ENCODE assay signal across 15 mouse cellular contexts in the genomic region with DNA sequence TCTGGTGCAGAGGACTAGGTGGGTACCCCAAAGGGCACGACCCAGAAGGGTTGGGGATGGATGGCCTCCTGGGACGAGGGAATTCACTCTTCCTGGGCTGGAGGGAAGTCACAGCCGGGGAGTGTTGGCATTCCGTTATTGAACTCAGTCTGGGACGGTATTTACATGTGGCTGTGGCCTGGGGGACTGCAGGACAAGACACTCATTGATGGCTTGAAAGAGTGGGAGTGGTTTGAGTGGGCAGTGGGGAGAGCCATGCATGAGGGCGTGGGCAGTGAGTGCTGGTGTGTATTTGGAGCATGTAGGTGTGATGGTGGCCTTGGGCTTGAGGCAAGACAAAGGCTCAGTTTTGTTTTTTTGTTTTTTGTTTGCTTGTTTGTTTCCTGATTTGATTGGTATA. TPM values are rescaled to one million over a fixed set of nuclear protein-coding genes. Genes with fewer than 3 reads are reported as not detected.
DNase-seq lines count a peak whose midpoint lies in the region; ATAC-seq lines count a peak whose summit lies in the region.
"Had no signal": no experiment of that assay in that cellular context is flagged by ENCODE, and none has a peak within 500 bp of the region (broad histone marks: within the 10 kb centered on the region; RNA-seq: fewer than 3 reads in every experiment).

No protein-coding gene starts in this region.

- no peak overlapping the region for H3K4me3 ChIP-seq in heart, embryonic 13.5 days
- H3K4me3 ChIP-seq in limb, embryonic 12.5 days (replicated peaks), result no peak overlapping the region
- H3K4me3 ChIP-seq in limb, embryonic 10.5 days, result no peak overlapping the region
- H3K4me3 ChIP-seq in hindbrain, embryonic 15.5 days, result peak overlapping the region; percentile 2; the same call in 1 of the 2 replicates
- 0 out of 2 replicates have a peak overlapping the region, but pooled peaks have one; percentile 6 for H3K4me3 ChIP-seq in neural tube, embryonic 15.5 days (replicated peaks)
- H3K4me3 ChIP-seq: heart, embryonic 10.5 days had no signal

- intact Hi-C loops in heart, postnatal 25 days (cut with DNase I), result no loop called here

- no peaks in the 10 kb centered on the region for H3K27me3 ChIP-seq in heart, embryonic 13.5 days (replicated peaks)
- no peaks in the 10 kb centered on the region for H3K27me3 ChIP-seq in limb, embryonic 12.5 days
- H3K27me3 ChIP-seq in limb, embryonic 10.5 days (ENCODE audit: low read depth, poor library complexity, severe bottlenecking), result no peaks in the 10 kb centered on the region
- H3K27me3 ChIP-seq in hindbrain, embryonic 15.5 days, result no peaks in the 10 kb centered on the region
- H3K27me3 ChIP-seq in neural tube, embryonic 15.5 days (replicated peaks), result no peaks in the 10 kb centered on the region

- H3K36me3 ChIP-seq in heart, embryonic 13.5 days, result peaks cover 54% of the 10 kb centered on the region
- peaks cover 70% of the 10 kb centered on the region for H3K36me3 ChIP-seq in limb, embryonic 12.5 days
- peaks cover 69% of the 10 kb centered on the region for H3K36me3 ChIP-seq in limb, embryonic 10.5 days
- H3K36me3 ChIP-seq in hindbrain, embryonic 15.5 days, result peaks cover 36% of the 10 kb centered on the region
- H3K36me3 ChIP-seq in neural tube, embryonic 15.5 days, result peaks cover 58% of the 10 kb centered on the region

- no peak for DNase-seq in heart, postnatal 25 days (ENCODE audit: low spot score)
- DNase-seq in limb, embryonic 10.5 days (ENCODE audit: low spot score), result no peak
- no peak for DNase-seq in T-cell, adult 2 months (ENCODE audit: low spot score)
- DNase-seq: adrenal gland, postnatal 10 days; embryo, embryonic 11 days; kidney, postnatal 4 days; lung, adult 18-20 months; spleen, adult 18-20 months; thymus, adult 18-20 months had no signal

- peak overlapping the region; percentile 48; the same call in 1 of the 2 replicates for H3K27ac ChIP-seq in heart, embryonic 13.5 days (replicated peaks)
- H3K27ac ChIP-seq in limb, embryonic 12.5 days, result 0 out of 2 replicates have a peak overlapping the region, but pooled peaks have one; percentile 2
- H3K27ac ChIP-seq in limb, embryonic 10.5 days, result no peak overlapping the region
- H3K27ac ChIP-seq in hindbrain, embryonic 15.5 days (replicated peaks), result peak overlapping the region; percentile 69
- H3K27ac ChIP-seq in neural tube, embryonic 15.5 days (replicated peaks), result peak overlapping the region; percentile 71

- peak overlapping the region; percentile 52 for H3K9ac ChIP-seq in heart, embryonic 13.5 days
- H3K9ac ChIP-seq in limb, embryonic 12.5 days (replicated peaks), result no peak overlapping the region
- H3K9ac ChIP-seq in hindbrain, embryonic 15.5 days, result no peak overlapping the region
- H3K9ac ChIP-seq in neural tube, embryonic 15.5 days (replicated peaks), result 0 out of 2 replicates have a peak overlapping the region, but pooled peaks have one; percentile 10

- no peak for ATAC-seq in heart, embryonic 13.5 days (ENCODE audit: extremely low read depth, insufficient number of reproducible peaks, low FRiP score, low TSS enrichment)
- ATAC-seq in limb, embryonic 12.5 days (ENCODE audit: insufficient number of reproducible peaks, insufficient read depth, low FRiP score, low TSS enrichment, low read depth), result no peak
- peak; percentile 45; the same call in 1 of the 2 replicates for ATAC-seq in hindbrain, embryonic 15.5 days (ENCODE audit: low FRiP score, low read depth)
- peak; percentile 68 for ATAC-seq in neural tube, embryonic 15.5 days (ENCODE audit: low FRiP score)
- ATAC-seq: CD4-positive, CD25-positive, alpha-beta regulatory T cell, adult 4 months had no signal

- 69% methylated on average over 6 of the region's 6 CpGs for WGBS in heart, embryonic 13.5 days
- whole genome bisulfite sequencing in limb, embryonic 12.5 days, result 84% methylated on average over 6 of the region's 6 CpGs
- WGBS in limb, embryonic 10.5 days, result 71% methylated on average over 6 of the region's 6 CpGs
- 69% methylated on average over 6 of the region's 6 CpGs for WGBS in hindbrain, embryonic 15.5 days
- WGBS in neural tube, embryonic 15.5 days, result 74% methylated on average over 6 of the region's 6 CpGs

- no peaks in the 10 kb centered on the region for H3K9me3 ChIP-seq in heart, embryonic 13.5 days
- no peaks in the 10 kb centered on the region for H3K9me3 ChIP-seq in limb, embryonic 12.5 days
- H3K9me3 ChIP-seq in limb, embryonic 10.5 days (replicated peaks), result no peaks in the 10 kb centered on the region
- no peaks in the 10 kb centered on the region for H3K9me3 ChIP-seq in hindbrain, embryonic 15.5 days
- H3K9me3 ChIP-seq in neural tube, embryonic 15.5 days (replicated peaks), result no peaks in the 10 kb centered on the region
- H3K9me3 ChIP-seq: heart, embryonic 10.5 days had no signal

- H3K4me2 ChIP-seq in heart, embryonic 13.5 days, result peak overlapping the region; percentile 13; the same call in 1 of the 2 replicates
- no peak overlapping the region for H3K4me2 ChIP-seq in limb, embryonic 12.5 days
- H3K4me2 ChIP-seq in hindbrain, embryonic 15.5 days, result peak overlapping the region; percentile 20; the same call in 1 of the 2 replicates
- H3K4me2 ChIP-seq in neural tube, embryonic 15.5 days, result peak overlapping the region; percentile 28

- peaks cover 23% of the 10 kb centered on the region for H3K4me1 ChIP-seq in heart, embryonic 13.5 days
- no peaks in the 10 kb centered on the region for H3K4me1 ChIP-seq in limb, embryonic 12.5 days (replicated peaks)
- H3K4me1 ChIP-seq in limb, embryonic 10.5 days, result no peaks in the 10 kb centered on the region
- no peaks in the 10 kb centered on the region for H3K4me1 ChIP-seq in hindbrain, embryonic 15.5 days (replicated peaks)
- 0 out of 2 replicates have a peak, but pooled peaks cover 3% of the 10 kb centered on the region for H3K4me1 ChIP-seq in neural tube, embryonic 15.5 days

RNA-seq across cellular contexts. Expression of a gene that starts 15.4 kb away (rescaled TPM):
- polyA plus RNA-seq in heart, embryonic 13.5 days (2015; fragmentation: Nextera tagmentation; extraction: Ambion mirVana), result 37.3 TPM in 2 replicates
- 100 to 1,000 TPM; 195 to 226 TPM for total RNA-seq in heart, postnatal 25 days (2021)
- polyA plus RNA-seq in limb, embryonic 12.5 days (2016; fragmentation: Nextera tagmentation; extraction: Ambion mirVana), result 73.4 and 74.1 TPM in 2 replicates
- 83.6 and 91.4 TPM in 2 replicates for polyA plus RNA-seq in limb, embryonic 10.5 days (2016; fragmentation: Nextera tagmentation; extraction: Ambion mirVana)
- polyA plus RNA-seq in hindbrain, embryonic 15.5 days (2015; fragmentation: Nextera tagmentation; extraction: Ambion mirVana), result 177 and 199 TPM in 2 replicates
- polyA plus RNA-seq in neural tube, embryonic 15.5 days (2015; fragmentation: Nextera tagmentation; extraction: Ambion mirVana), result 130 and 158 TPM in 2 replicates

RNA-seq across cellular contexts. Expression of a gene that starts 21.2 kb away (rescaled TPM):
- polyA plus RNA-seq in heart, embryonic 13.5 days (2015; fragmentation: Nextera tagmentation; extraction: Ambion mirVana), result 27.5 and 28.7 TPM in 2 replicates
- 10 to 100 TPM; 20.0 to 21.8 TPM for total RNA-seq in heart, postnatal 25 days (2021)
- 32.2 and 32.5 TPM in 2 replicates for polyA plus RNA-seq in limb, embryonic 12.5 days (2016; fragmentation: Nextera tagmentation; extraction: Ambion mirVana)
- 33.9 and 36.8 TPM in 2 replicates for polyA plus RNA-seq in limb, embryonic 10.5 days (2016; fragmentation: Nextera tagmentation; extraction: Ambion mirVana)
- polyA plus RNA-seq in hindbrain, embryonic 15.5 days (2015; fragmentation: Nextera tagmentation; extraction: Ambion mirVana), result 28.3 and 32.6 TPM in 2 replicates
- polyA plus RNA-seq in neural tube, embryonic 15.5 days (2015; fragmentation: Nextera tagmentation; extraction: Ambion mirVana), result 29.8 and 33.4 TPM in 2 replicates

RNA-seq across cellular contexts. Expression of a gene that starts 30.0 kb away (rescaled TPM):
- 0.41 and 0.62 TPM in 2 replicates for polyA plus RNA-seq in heart, embryonic 13.5 days (2015; fragmentation: Nextera tagmentation; extraction: Ambion mirVana)
- 1 to 10 TPM; 1.8 to 1.9 TPM for total RNA-seq in heart, postnatal 25 days (2021)
- 0.50 and 0.51 TPM in 2 replicates for polyA plus RNA-seq in limb, embryonic 12.5 days (2016; fragmentation: Nextera tagmentation; extraction: Ambion mirVana)
- 0.49 and 0.54 TPM in 2 replicates for polyA plus RNA-seq in limb, embryonic 10.5 days (2016; fragmentation: Nextera tagmentation; extraction: Ambion mirVana)
- 1.5 and 3.2 TPM in 2 replicates for polyA plus RNA-seq in hindbrain, embryonic 15.5 days (2015; fragmentation: Nextera tagmentation; extraction: Ambion mirVana)
- 2.1 and 2.5 TPM in 2 replicates for polyA plus RNA-seq in neural tube, embryonic 15.5 days (2015; fragmentation: Nextera tagmentation; extraction: Ambion mirVana)

RNA-seq across cellular contexts. Expression of a gene that starts 36.3 kb away (rescaled TPM):
- 0.10 and 0.24 TPM in 2 replicates for polyA plus RNA-seq in heart, embryonic 13.5 days (2015; fragmentation: Nextera tagmentation; extraction: Ambion mirVana)
- total RNA-seq in heart, postnatal 25 days (2021), result under 1 TPM; 0.08 to 0.18 TPM
- not detected in 2 replicates for polyA plus RNA-seq in limb, embryonic 12.5 days (2016; fragmentation: Nextera tagmentation; extraction: Ambion mirVana)
- polyA plus RNA-seq in limb, embryonic 10.5 days (2016; fragmentation: Nextera tagmentation; extraction: Ambion mirVana), result 0.01 TPM in 1 of 2 replicates, not detected in the other
- 0.16 and 0.25 TPM in 2 replicates for polyA plus RNA-seq in hindbrain, embryonic 15.5 days (2015; fragmentation: Nextera tagmentation; extraction: Ambion mirVana)
- polyA plus RNA-seq in neural tube, embryonic 15.5 days (2015; fragmentation: Nextera tagmentation; extraction: Ambion mirVana), result 0.03 and 0.11 TPM in 2 replicates
- polyA plus RNA-seq: CD4-positive, CD25-positive, alpha-beta regulatory T cell, adult 4 months; heart, embryonic 10.5 days had no signal

RNA-seq across cellular contexts. Expression of a gene that starts 49.8 kb away (rescaled TPM):
- 15.7 and 18.9 TPM in 2 replicates for polyA plus RNA-seq in heart, embryonic 13.5 days (2015; fragmentation: Nextera tagmentation; extraction: Ambion mirVana)
- 10 to 100 TPM in 1 of 2 experiments, 1 to 10 TPM in 1; 8.9 to 11.2 TPM for total RNA-seq in heart, postnatal 25 days (2021)
- polyA plus RNA-seq in limb, embryonic 12.5 days (2016; fragmentation: Nextera tagmentation; extraction: Ambion mirVana), result 36.7 and 39.4 TPM in 2 replicates
- 41.4 and 42.1 TPM in 2 replicates for polyA plus RNA-seq in limb, embryonic 10.5 days (2016; fragmentation: Nextera tagmentation; extraction: Ambion mirVana)
- 30.6 and 40.5 TPM in 2 replicates for polyA plus RNA-seq in hindbrain, embryonic 15.5 days (2015; fragmentation: Nextera tagmentation; extraction: Ambion mirVana)
- polyA plus RNA-seq in neural tube, embryonic 15.5 days (2015; fragmentation: Nextera tagmentation; extraction: Ambion mirVana), result 30.4 and 33.6 TPM in 2 replicates

Comparison
In these comparisons a context has a peak if more than half of its experiments do, and no peak if none do; other contexts are left out.
1. ATAC-seq: peak in hindbrain, embryonic 15.5 days (single experiment) and neural tube, embryonic 15.5 days (single experiment); none in heart, embryonic 13.5 days (single experiment) and limb, embryonic 12.5 days (single experiment).
2. H3K4me3 ChIP-seq: peak in hindbrain, embryonic 15.5 days (single experiment) and neural tube, embryonic 15.5 days (single experiment); none in heart, embryonic 13.5 days (single experiment), limb, embryonic 12.5 days (single experiment) and limb, embryonic 10.5 days (single experiment).
3. H3K9ac ChIP-seq: peak in heart, embryonic 13.5 days (single experiment) and neural tube, embryonic 15.5 days (single experiment); none in limb, embryonic 12.5 days (single experiment) and hindbrain, embryonic 15.5 days (single experiment).